Mouse (Mus musculus): Measurements from ENCODE around the gene Hamp.
"Not testable (repeated sequence)": the region's sequence is repeated elsewhere in the genome, so short reads cannot be mapped to it uniquely, and the experiment has no call there.

Hamp gene

DNA sequence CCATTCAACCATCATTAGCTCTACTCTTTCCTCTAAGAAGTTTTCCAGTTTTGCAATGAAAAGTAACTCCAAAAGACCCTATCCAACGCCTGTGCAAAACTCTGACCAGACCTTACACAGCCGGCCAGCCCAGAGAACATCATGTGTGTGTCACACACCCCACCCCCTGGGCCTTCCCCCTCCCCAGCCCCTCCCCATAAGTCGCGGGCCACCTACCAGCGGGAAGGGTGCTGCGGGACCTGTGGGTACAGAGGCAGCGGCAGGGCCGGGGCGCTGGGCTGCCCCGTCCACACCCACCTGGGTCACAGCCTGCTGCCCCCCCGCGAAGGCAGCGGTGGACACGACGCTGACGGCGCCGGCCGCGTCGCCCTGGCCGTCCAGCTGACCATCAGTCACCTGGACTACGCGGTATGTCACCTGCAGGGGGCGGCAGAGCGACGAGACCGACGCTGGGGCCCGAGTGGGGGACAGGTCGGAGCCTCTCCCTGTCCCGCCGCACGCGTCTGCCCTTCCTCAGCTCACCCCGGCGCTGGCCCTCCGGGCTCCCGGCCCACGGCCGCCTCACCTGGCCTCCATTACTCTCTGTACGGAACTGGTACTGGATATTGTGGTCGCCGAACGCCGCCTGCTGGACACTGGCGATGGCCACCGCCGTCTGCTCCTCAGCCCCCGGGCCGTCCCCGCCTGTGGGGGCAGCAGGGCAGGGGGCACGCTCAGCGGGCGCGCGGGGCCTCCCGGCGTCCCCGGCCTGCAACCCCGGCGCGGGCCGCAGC lies 11.9 kb upstream of the Hamp start:
- DNase-seq = peak; percentile 92 to 96

DNA sequence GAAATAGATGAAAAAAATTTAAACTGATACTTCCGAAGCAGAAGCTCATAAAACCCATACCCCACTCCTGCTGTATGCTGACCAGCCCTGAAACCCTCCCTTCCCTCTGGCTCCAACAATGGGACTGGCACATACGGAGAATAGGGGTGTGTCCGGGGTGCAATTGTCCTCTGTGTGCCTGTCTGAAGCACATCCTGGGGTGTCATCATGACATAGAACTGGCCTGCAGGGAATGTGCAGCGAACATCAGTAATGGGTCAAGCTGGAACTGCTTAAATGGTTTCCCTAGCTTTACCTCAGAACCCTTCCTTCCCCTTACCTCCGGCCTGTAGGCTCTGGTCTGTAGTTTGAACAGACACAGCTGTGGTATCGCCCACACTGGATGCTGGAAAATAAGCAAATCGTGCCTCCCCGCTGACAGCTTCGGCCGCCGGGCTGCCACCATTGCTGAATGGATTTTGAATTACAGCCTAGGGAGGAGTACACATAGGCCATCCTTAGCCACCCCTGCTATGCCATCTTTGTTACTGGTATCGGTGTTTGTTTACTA lies 11.2 kb upstream of the Hamp start:
- DNase-seq = no peak

DNA sequence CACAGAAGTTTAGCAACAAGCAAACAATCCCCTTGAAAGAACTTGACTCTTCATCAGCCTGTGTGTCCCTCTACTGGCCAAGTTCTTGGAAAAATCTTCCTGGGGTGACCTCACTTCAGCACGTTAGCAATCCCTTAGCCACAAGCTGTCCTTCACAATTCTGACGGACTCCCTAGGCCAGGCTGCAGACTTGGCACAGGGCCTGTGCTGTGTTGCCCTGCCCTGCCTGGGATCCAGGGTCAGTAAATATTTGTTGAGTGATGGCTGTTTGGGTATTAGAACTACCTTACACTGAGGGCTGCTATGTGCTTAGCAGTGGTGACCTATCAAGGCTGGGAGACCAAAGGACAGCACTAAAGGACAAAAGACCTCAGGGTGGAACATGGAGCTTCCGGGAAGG lies 10.2 kb upstream of the Hamp start:
- no peak for DNase-seq

DNA sequence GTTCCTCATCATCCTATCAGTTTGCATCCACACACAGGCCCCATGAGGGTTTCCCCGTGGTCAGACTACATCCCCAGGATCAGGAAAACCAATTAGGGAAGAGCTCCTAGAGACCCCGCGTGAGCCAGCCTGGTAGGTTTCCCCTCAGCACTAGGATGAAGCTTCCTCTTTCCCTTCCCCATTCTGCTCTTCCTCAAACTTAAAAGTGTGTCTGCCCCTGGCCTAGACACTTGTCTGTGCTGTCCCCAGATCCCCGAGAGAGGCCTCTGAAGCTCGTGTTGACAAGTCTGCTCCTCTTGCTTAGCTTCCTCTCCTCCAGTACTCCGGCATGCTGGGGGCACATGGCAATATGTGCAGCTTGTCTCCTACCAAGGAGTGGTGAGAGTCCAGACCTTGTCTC lies 9.6 kb upstream of the Hamp start:
- no peak for DNase-seq

DNA sequence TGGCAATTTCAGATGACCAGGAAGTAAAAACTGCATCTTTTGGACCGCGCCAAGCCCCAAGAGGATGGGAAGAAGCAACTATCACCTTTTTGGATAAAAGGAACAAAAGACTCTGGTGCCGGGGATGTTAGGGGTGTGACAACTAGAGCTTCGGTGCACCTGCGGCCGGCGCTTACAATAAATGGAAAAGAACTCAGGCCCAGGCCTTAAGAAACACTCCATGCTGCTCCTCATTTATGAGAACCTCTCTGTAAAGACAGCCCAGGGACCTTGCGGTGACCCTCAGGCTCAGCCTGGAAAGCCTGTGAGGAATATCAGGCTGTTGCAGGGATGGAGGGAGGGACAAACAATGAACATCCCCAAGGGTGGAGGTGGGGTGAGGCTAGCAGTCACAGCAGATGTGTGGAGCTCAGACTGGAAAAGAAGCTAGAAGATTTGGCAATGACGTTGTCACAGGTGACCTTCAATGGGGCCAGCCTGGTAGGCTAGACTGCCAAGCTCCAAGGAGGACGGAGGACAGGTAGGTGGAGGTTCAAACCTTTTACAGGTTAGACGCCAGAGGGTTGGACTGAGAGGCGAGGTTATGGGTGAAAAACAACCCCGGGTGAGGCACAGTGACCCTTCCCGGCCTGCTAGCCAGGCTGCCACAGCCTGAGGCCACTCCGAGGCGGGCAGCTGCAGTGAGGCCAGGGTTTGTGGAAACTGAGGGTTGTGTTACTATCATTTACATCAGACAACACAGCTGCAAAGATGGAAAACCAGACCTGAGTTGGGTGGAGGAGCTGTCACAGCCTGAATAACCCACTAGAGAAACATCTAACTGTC lies 8.8 kb upstream of the Hamp start:
- DNase-seq = no peak

DNA sequence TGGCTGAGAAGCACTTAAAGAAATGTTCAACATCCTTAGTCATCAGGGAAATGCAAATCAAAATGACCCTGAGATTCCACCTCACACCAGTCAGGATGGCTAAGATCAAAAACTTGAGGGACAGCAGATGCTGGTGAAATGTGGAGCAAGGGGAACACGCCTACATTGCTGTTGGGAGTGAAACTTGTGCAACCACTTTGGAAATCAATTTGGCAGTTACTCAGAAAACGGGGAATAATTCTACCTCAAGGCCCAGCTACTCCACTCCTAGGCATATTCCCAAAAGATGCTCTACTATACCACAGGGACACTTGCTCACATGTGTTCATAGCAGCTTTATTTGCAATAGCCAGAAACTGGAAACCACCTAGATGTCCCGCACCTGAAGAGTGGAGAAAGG lies 6.1 kb upstream of the Hamp start:
- not testable (repeated sequence) for DNase-seq

DNA sequence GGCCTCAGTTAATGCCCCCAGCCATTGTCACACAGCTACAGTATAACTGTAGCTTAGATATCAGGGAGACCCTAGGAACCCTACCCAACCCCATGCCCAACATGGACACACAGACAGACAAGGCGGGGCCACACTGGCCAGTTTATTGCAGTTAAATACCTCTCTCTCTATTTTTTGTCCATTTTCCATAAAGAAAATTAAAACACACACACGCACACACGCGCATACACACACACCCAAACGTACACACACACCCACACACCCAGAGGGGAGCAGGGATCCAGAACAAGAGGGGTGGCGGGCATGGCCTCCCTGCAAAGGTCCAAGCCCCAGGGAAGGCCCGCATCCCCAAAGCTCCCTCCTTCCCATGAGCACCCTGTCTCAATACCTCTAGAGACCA lies 2.0 kb upstream of the Hamp start:
- DNase-seq = no peak

DNA sequence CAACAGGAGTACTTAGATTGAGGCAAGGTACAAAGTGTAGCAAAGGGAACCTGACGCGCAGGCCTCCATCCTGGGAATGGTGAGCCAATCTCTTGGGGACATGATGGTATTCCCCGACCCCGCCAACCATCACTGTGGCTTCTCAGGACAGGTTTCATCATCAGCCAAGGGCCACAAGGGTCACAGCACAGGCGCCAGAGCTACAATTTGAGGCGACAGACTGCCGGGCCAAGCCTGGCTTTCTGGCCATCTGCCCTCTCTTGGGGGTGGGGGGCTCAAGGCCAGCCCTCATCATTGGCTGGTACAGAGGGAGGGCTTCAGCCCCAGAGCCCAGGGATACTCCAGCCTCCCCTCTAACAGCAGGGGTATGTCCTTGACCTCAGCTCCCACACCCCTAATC lies 1.6 kb upstream of the Hamp start:
- DNase-seq = not testable (repeated sequence)

DNA sequence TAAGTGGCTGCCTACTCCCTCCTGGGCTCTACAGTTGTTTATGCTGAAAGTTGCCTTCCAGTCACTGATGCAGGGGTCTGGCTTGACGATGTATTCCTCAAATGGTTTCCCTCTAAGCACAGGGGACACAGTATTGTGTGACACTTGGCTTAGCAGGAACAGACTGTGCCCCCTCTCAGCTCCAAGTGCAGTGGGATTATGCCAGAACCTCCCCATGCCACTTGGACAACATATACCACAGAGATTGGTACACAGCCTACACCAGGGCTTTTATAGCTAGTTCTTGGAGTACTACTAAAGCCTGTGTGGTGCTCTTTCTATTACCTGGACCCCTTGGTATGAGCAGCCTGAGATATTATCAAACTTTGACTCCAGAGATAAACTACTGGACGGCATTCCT lies 874 bp upstream of the Hamp start:
- not testable (repeated sequence) for DNase-seq

DNA sequence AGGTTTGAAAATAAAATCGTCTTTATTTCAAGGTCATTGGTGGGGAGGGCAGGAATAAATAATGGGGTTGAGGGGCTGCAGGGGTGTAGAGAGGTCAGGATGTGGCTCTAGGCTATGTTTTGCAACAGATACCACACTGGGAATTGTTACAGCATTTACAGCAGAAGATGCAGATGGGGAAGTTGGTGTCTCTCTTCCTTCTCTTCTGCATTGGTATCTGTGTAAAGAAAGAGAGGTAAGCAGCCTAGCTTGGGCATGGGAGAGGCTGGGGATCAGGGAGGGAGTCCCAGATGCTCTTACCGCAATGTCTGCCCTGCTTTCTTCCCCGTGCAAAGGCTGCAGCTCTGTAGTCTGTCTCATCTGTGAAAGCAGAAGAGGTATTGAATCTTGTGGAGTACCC lies 1.5 kb downstream of the Hamp start:
- DNase-seq = not testable (repeated sequence)

DNA sequence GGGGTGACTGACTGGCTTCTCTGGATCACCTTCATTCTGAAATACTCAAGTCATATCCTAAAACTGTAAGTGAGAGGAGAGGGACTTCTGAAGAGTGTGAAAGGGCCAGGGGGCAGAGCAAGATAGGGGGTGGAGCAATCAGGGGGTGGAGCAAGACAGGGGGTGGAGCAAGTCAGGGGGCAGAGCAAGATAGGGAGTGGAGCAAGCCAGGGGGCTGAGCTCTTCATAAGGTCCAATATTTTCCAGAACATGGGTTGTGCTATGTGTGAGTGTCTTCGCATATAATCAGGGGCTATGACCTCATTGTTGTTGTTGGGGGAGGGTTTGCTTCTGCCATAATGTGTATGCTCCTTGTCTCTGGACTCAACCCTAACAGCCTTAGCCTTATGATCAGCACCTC lies 3.8 kb downstream of the Hamp start:
- DNase-seq = not testable (repeated sequence)

DNA sequence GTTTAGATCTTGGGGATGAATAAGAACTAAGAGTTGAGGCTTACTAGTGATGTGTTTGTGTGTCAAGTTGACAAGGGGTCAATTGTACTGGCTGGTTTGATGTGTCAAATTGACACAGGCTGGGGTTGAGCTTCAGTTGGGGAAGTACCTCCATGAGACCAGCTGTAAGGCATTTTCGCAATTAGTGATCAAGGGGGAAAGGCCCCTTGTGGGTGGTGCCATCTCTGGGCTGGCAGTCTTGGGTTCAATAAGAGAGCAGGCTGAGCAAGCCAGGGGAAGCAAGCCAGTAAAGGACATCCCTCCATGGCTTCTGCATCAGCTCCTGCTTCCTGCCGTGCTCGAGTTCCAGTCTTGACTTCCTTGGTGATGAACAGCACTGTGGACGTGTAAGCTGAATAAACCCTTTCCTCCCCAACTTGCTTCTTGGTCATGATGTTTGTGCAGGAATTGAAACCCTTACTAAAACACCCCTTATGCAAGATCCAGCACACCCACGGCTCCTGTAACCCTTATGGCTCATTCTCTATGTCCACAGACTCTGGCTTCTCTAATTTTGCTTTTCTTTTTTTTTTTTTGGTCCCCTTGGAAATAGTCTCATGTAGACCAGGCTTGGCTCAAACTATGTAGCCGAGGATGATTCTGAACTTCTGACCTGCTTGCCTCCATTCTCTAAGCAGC lies 8.3 kb downstream of the Hamp start:
- DNase-seq = not testable (repeated sequence)

DNA sequence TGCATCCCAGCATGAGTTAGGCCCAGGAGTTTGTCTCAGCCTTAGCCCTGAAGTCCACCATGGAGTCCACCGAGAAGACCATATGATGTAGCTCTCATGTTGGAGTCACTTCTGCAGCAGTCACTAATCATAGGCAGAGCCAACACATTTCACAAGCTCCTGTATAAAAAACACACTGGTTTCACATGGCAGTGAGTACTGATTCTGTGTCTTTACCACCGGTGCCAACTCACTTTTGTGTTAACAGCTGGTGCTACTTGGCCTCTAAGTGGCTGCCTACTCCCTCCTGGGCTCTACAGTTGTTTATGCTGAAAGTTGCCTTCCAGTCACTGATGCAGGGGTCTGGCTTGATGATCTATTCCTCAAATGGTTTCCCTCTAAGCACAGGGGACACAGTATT lies 19.3 kb downstream of the Hamp start, which contains the start of gene Hamp2:
Gene Hamp2, minus strand, starts transcription at position 101 of the 400 bp plus-strand sequence.
- DNase-seq = not testable (repeated sequence)

DNA sequence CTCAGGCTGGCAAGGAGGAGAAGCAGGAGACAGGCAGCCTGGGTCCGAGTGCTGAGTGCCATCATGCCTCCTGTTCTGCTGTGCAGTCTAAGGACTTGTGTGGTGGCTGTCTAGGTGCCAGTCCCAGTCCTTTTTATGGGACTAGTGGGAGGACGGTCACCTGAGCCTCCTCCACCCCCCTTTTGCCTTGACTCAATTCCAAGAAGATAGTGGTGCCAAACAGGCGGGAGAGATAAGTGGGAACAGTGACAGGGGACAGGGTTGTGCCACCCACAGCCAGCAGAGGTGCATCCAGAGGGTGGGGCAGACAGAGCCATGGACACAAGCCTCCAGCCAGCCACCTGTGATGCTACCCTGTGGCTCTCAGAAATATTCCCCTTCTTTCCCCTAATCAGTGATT lies 19.8 kb downstream of the Hamp start:
- DNase-seq = no peak

DNA sequence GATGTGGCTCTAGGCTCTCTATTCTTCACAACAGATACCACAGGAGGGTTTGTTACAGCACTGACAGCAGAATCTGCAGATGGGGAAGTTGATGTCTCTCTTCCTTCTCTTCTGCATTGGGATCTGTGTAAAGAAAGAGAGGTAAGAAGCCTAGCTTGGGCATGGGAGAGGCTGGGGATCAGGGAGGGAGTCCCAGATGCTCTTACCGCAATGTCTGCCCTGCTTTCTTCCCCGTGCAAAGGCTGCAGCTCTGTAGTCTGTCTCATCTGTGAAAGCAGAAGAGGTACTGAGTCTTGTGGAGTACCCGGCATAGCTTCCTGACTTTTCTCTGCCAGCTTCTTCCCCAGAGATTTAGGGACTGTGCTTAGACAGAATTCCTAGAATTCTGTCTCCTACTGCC lies 21.3 kb downstream of the Hamp start:
- DNase-seq = not testable (repeated sequence)

DNA sequence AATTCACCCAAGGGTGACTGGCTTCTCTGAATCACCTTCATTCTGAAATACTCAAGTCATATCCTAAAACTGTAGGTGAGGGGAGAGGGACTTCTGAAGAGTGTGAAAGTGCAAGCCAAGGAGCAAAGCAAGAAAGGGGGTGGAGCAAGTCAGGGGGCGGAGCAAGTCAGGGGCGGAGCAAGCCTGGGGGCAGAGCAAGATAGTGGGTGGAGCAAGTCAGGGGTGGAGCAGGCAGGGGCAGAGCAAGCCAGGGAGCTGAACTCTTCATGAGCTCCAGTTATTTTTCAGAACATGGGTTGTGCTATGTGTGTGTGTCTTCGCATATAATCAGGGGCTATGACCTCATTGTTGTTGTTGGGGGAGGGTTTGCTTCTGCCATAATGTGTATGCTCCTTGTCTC lies 23.6 kb downstream of the Hamp start:
- DNase-seq = peak in 1 of 2 experiments; percentile 17

DNA sequence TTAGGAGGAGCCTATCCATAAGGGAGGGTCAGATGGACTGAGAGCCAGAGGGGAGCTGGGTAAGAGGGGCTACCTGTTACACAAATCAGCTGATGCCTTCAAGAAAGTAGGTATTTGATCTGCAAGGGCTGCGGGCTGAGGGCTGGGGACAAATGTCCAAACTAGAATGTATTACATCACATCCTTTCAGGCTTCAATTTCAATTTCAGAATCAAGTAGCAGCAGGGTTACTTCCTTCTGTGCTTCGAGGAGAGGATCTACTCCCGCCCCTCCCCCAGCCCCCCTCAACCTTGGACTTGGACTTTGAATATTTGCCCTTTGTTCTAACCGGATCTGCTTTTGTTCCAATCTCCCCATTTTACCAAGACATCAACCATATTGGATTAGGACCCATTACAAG lies 26.6 kb downstream of the Hamp start:
- DNase-seq = no peak

DNA sequence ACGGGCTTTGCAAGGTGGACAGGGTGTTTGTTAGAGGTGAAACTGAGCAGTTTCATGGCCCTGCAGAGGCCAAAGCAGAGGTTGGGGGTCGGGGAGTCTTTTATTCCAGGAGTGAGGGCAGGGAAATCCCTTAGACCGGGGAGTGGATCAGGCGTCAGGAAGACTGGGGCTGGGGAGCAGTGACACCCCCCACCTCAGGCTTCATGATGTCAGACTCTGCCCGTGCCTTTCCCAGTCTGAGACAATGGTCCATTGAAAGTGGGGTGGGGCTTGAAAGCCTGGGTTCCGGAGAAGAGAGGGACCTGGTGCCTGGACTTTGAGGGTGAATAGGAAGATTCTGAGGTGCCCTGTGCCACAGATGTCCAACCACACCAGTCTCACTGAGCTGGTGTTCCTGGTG lies 27.1 kb downstream of the Hamp start:
- no peak for DNase-seq

DNA sequence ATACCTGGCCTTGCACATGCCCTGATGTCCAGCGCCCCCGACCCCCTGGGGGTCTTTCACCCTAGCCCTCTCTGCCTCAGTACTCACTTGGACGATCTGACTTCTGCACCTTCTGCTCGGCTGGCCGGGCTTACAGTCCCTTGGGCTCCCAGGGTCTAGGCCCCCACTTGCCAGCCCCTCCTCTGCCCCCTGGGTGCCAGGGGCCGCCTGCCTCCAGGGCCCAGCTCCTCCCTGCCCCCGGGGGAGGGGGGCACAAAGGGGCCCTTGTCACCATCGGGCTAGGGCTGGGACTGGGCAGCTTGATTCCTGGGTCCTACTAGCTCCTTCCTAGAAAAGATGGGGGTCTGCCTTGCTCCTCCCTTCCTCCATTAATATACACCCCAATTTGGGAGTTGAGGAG lies 29.1 kb downstream of the Hamp start, which contains the start of gene Mag:
Gene Mag, minus strand, starts transcription at position 142 of the 400 bp plus-strand sequence.
- DNase-seq = no peak

DNA sequence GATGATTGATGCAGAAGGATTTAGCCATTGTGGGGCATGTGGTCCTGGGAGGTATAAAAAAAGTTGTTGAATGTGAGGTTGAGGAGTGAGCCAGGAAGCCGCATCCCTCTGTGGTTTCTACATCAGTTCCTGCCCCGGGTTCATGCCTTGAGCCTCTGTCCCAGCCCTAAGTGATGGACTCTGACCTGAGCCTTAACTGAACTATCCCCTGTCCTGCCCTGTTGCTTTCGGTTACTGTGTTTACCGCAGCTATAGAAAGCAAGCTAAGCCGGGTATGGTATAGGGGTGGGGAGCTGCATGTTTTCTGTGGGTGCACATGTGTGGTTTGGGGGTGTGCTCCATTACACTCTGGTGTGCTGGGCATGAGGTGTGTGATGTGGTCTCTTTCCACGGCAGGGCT lies 34.1 kb downstream of the Hamp start:
- DNase-seq = no peak

DNA sequence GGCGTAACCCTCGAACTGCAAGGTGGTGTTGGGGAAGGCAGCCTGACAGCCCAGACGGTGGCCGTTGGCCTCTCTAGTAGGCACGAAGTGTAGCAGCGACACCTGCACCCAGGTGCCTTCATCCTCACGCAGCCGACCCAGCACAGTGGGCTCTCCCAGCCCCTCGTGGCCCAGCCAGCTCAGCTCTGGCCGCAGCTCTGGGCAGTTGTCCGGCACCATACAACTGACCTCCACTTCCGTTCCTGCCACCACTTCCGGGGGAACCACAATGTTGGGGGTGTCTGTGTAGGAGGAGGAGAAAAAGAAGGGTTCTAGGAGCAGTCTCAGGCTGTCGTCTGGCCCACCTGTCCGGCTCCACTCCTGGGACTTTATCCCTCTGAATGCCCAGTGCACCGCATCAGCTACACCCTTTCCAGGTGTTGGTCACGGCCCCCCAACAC lies 34.8 kb downstream of the Hamp start:
- no peak for DNase-seq

DNA sequence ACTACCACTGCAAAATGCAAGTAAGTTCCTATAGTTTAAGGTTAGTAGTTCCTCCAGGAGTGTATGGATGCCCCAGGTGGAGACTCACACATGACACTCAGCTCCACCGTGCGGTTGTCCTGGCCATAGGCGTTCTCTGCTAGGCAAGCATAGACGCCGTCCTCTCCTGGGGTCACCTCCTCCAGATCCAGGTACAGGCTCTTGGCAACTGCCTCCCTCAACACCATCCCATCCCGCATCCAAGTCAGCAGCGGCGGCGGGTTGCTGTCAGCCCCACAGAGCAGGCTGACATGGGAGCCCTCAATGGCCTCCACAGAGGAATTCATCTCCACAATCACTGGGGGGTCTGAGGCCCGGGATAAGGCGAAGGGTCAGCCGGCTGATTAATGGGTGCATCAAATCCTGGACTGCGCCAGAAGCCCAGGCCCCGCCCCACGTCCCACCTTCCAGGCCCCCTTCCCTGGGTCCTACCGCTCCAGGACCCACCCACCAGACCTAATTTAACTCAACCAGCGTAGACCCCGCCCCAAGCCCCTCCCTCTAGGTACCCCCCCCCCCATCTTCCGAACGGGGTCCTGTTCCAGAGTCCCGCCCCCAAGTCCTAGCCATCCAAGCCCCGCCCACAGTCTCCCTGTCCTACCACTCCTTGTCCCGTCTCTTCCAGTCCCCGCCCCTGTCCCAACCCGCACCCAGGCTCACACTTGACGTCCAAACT lies 35.4 kb downstream of the Hamp start:
- peak; percentile 7 to 42 for DNase-seq
